Mouse (Mus musculus) heart, postnatal 0 days (tissue): Measurements from ENCODE around the gene Opn4. TPM values are rescaled to one million over a fixed set of nuclear protein-coding genes. Genes with fewer than 3 reads are reported as not detected.

Source experiments
- ATAC-seq: fragments of 200-750 bp; cut with Nextera tagmentation; 2 replicates; pipeline ENCODE4 v1.8.0; 2017; ENCODE audit warnings: low read depth, moderate number of reproducible peaks, moderate library complexity; ENCODE audit not compliant: insufficient read depth
- DNase-seq: peaks from one replicate; pipeline ENCODE4 v3.0.0-alpha.2; 2016; ENCODE audit warnings: low spot score
- H3K27ac ChIP-seq: fragments of 300-500 bp; sonication (generic); 2 replicates; pipeline ENCODE4 v1.5.1; 2014; ENCODE audit warnings: low read depth, mild to moderate bottlenecking
- H3K27me3 ChIP-seq: fragments of 300-500 bp; sonication (generic); 2 replicates; pipeline ENCODE4 v1.6.1; 2014; ENCODE audit warnings: low read length, mixed read lengths; ENCODE audit not compliant: control insufficient read depth, insufficient read depth
- H3K36me3 ChIP-seq: fragments of 300-500 bp; sonication (generic); replicated peaks from 2 replicates; pipeline ENCODE4 v1.6.1; 2014; ENCODE audit warnings: low read length, mixed read lengths; ENCODE audit not compliant: control insufficient read depth, insufficient read depth
- H3K4me1 ChIP-seq: fragments of 300-500 bp; sonication (generic); 2 replicates; pipeline ENCODE4 v1.6.1; 2014; ENCODE audit warnings: antibody characterized with exemption; ENCODE audit not compliant: control insufficient read depth, insufficient read depth
- H3K4me2 ChIP-seq: fragments of 300-500 bp; sonication (generic); 2 replicates; pipeline ENCODE4 v1.6.1; 2014; ENCODE audit warnings: low read depth, mild to moderate bottlenecking, low read length, moderate library complexity
- H3K4me3 ChIP-seq: fragments of 300-500 bp; sonication (generic); 2 replicates; pipeline ENCODE4 v1.5.1; 2014; ENCODE audit warnings: low read depth, low read length
- H3K9ac ChIP-seq: fragments of 300-500 bp; sonication (generic); replicated peaks from 2 replicates; pipeline ENCODE4 v1.6.1; 2014; ENCODE audit warnings: low read depth, low read length, mixed read lengths
- H3K9me3 ChIP-seq: fragments of 300-500 bp; sonication (generic); replicated peaks from 2 replicates; pipeline ENCODE4 v1.6.1; 2016; ENCODE audit warnings: low read length; ENCODE audit not compliant: control insufficient read depth
- CTCF ChIP-seq: IDR thresholded peaks from 2 replicates; pipeline ENCODE4 v1.5.1; 2016; ENCODE audit warnings: antibody characterized with exemption, control low read depth, low read depth
- EP300 ChIP-seq: IDR thresholded peaks from 2 replicates; pipeline ENCODE4 v1.6.1; 2016; ENCODE audit warnings: antibody characterized with exemption, low read depth
- WGBS: fragments of 180-500 bp; shearing (Covaris S2); extraction: QIAGEN DNeasy Blood & Tissue Kit; methylation state at CpG from one replicate; pipeline ENCODE4 v1.1.7; 2014; 5-methylcytosine and 5-hydroxymethylcytosine counted together
- polyA plus RNA-seq: library from polyadenylated mRNA; unstranded; fragments of >200 nt; fragmentation: Nextera tagmentation; extraction: Ambion mirVana; gene quantifications from 2 replicates; pipeline ENCODE4 v1.2.1, GENCODE M21; 2015
- total RNA-seq: library from RNA; depleted of rRNA; stranded (reverse); fragments of >200 nt; gene quantifications from 2 replicates; pipeline ENCODE4 v1.2.3, GENCODE M21; 2014; ENCODE audit warnings: low replicate concordance

Opn4 gene
- total and polyA plus RNA-seq, 2 experiments from 2014 or later = 8.4 to 8.6 TPM

GRCm38 (mm10) chr14:34561647-34562046, 38.3 kb downstream of the Opn4 start:
- no peak for TF ChIP-seq EP300
- no peak for TF ChIP-seq CTCF
- Histone ChIP-seq H3K9me3 (no peaks in the 10 kb centered on the region), H3K27me3 (no peaks in the 10 kb centered on the region), H3K4me1 (peaks cover 13% of the 10 kb centered on the region), H3K9ac (no peak overlapping the region), H3K27ac (peak overlapping the region; percentile 47), H3K4me3 (no peak overlapping the region), H3K36me3 (peaks cover 51% of the 10 kb centered on the region), H3K4me2 (no peak overlapping the region)
- DNase-seq = no peak
- 89% methylated on average over 8 of the region's 8 CpGs for WGBS
- ATAC-seq = no peak

GRCm38 (mm10) chr14:34558947-34559346, 41.0 kb downstream of the Opn4 start:
- Histone ChIP-seq H3K4me3 (no peak overlapping the region), H3K27ac (no peak overlapping the region), H3K9ac (no peak overlapping the region), H3K9me3 (no peaks in the 10 kb centered on the region), H3K36me3 (peaks cover 78% of the 10 kb centered on the region), H3K4me2 (no peak overlapping the region), H3K27me3 (no peaks in the 10 kb centered on the region), H3K4me1 (0 out of 2 replicates have a peak, but pooled peaks cover 5% of the 10 kb centered on the region)
- DNase-seq (no peak), ATAC-seq (no peak)
- TF ChIP-seq CTCF = no peak
- no peak for TF ChIP-seq EP300
- WGBS = 82% methylated on average over 9 of the region's 9 CpGs

GRCm38 (mm10) chr14:34555211-34555610, 44.7 kb downstream of the Opn4 start:
- DNase-seq = no peak
- peaks cover 76% of the 10 kb centered on the region for H3K36me3 ChIP-seq
- no peak for ATAC-seq
- H3K9me3 ChIP-seq = no peaks in the 10 kb centered on the region
- no peaks in the 10 kb centered on the region for H3K27me3 ChIP-seq
- peaks cover 12% of the 10 kb centered on the region; the same call in 1 of the 2 replicates for H3K4me1 ChIP-seq
- H3K27ac ChIP-seq = peak overlapping the region; percentile 35
- H3K9ac ChIP-seq = no peak overlapping the region
- TF ChIP-seq EP300 (no peak), CTCF (no peak)
- H3K4me3 ChIP-seq = no peak overlapping the region
- H3K4me2 ChIP-seq = no peak overlapping the region
- 56% methylated on average over 13 of the region's 13 CpGs for WGBS

- ATAC-seq (0 out of 2 replicates have a peak, but pooled peaks have one; percentile 7), DNase-seq (no peak)
- peaks cover 21% of the 10 kb centered on the region; the same call in 1 of the 2 replicates for H3K4me1 ChIP-seq
- peaks cover 79% of the 10 kb centered on the region for H3K36me3 ChIP-seq
- H3K27me3 ChIP-seq = no peaks in the 10 kb centered on the region
- no peak overlapping the region for H3K4me2 ChIP-seq
- H3K9me3 ChIP-seq = no peaks in the 10 kb centered on the region
- H3K4me3 ChIP-seq = no peak overlapping the region
- TF ChIP-seq CTCF (no peak), EP300 (peak; percentile 67; the same call in 1 of the 2 replicates)
- H3K9ac ChIP-seq = no peak overlapping the region
- H3K27ac ChIP-seq = peak overlapping the region; percentile 37; the same call in 1 of the 2 replicates
- 45% methylated on average over 3 of the region's 3 CpGs for WGBS
Measured at GRCm38 (mm10) chr14:34554047-34554446, 45.9 kb downstream of the Opn4 start.

- Histone ChIP-seq H3K9me3 (no peaks in the 10 kb centered on the region), H3K4me2 (no peak overlapping the region), H3K27me3 (no peaks in the 10 kb centered on the region), H3K36me3 (peaks cover 75% of the 10 kb centered on the region), H3K4me3 (no peak overlapping the region), H3K9ac (no peak overlapping the region), H3K4me1 (peaks cover 27% of the 10 kb centered on the region), H3K27ac (peak overlapping the region; percentile 37)
- DNase-seq = no peak
- ATAC-seq = no peak
- TF ChIP-seq CTCF (no peak), EP300 (no peak)
- 62% methylated on average over 6 of the region's 6 CpGs for WGBS
Measured at GRCm38 (mm10) chr14:34553470-34553869, 46.5 kb downstream of the Opn4 start.

GRCm38 (mm10) chr14:34552226-34552625, 47.7 kb downstream of the Opn4 start:
- no peak for TF ChIP-seq CTCF
- TF ChIP-seq EP300 = no peak
- DNase-seq = no peak
- 84% methylated on average over 5 of the region's 5 CpGs for WGBS
- ATAC-seq = no peak
- Histone ChIP-seq H3K4me1 (peaks cover 40% of the 10 kb centered on the region), H3K9me3 (no peaks in the 10 kb centered on the region), H3K4me3 (no peak overlapping the region), H3K27ac (no peak overlapping the region), H3K4me2 (no peak overlapping the region), H3K36me3 (peaks cover 69% of the 10 kb centered on the region), H3K27me3 (no peaks in the 10 kb centered on the region), H3K9ac (no peak overlapping the region)
